Mouse (Mus musculus) kidney, embryonic 16.5 days (tissue): ENCODE measurements around the gene Ltb. TPM values are rescaled to one million over a fixed set of nuclear protein-coding genes. Genes with fewer than 3 reads are reported as not detected.

Source experiments
- ATAC-seq: fragments of 200-750 bp; cut with Nextera tagmentation; 2 replicates; pipeline ENCODE4 v1.8.0; 2017; ENCODE audit warnings: moderate TSS enrichment; ENCODE audit not compliant: low FRiP score, low TSS enrichment
- H3K27ac ChIP-seq: fragments of 300-500 bp; sonication (generic); 2 replicates; pipeline ENCODE4 v1.5.1; 2014; ENCODE audit warnings: low read length
- H3K27me3 ChIP-seq: fragments of 300-500 bp; sonication (generic); 2 replicates; pipeline ENCODE4 v1.6.1; 2014; ENCODE audit warnings: low read length, control low read depth, mixed read lengths; ENCODE audit not compliant: insufficient read depth
- H3K36me3 ChIP-seq: fragments of 300-500 bp; sonication (generic); 2 replicates; pipeline ENCODE4 v1.6.1; 2014; ENCODE audit warnings: low read length, control low read depth, mixed read lengths; ENCODE audit not compliant: insufficient read depth
- H3K4me1 ChIP-seq: fragments of 300-500 bp; sonication (generic); 2 replicates; pipeline ENCODE4 v1.6.1; 2014; ENCODE audit warnings: low read length, control low read depth, mixed read lengths; ENCODE audit not compliant: insufficient read depth
- H3K4me2 ChIP-seq: fragments of 300-500 bp; sonication (generic); replicated peaks from 2 replicates; pipeline ENCODE4 v1.6.1; 2014; ENCODE audit warnings: low read depth, low read length
- H3K4me3 ChIP-seq: fragments of 300-500 bp; sonication (generic); 2 replicates; pipeline ENCODE4 v1.5.1; 2014; ENCODE audit warnings: mild to moderate bottlenecking, low read length
- H3K9ac ChIP-seq: fragments of 300-500 bp; sonication (generic); replicated peaks from 2 replicates; pipeline ENCODE4 v1.6.1; 2014; ENCODE audit warnings: low read length
- H3K9me3 ChIP-seq: fragments of 300-500 bp; sonication (generic); 2 replicates; pipeline ENCODE4 v1.6.1; 2016; ENCODE audit warnings: low read length, control low read depth
- WGBS: fragments of 180-500 bp; shearing (Covaris S2); extraction: QIAGEN DNeasy Blood & Tissue Kit; methylation state at CpG from one replicate; pipeline ENCODE4 v1.1.7; 2014; 5-methylcytosine and 5-hydroxymethylcytosine counted together
- polyA plus RNA-seq: library from polyadenylated mRNA; unstranded; fragments of >200 nt; fragmentation: Nextera tagmentation; extraction: Ambion mirVana; gene quantifications from 2 replicates; pipeline ENCODE4 v1.2.1, GENCODE M21; 2015

Ltb gene
- polyA plus RNA-seq, 1 experiment from 2014 or later, result 1.2 TPM

- Histone ChIP-seq H3K27me3 (no peaks in the 10 kb centered on the region), H3K4me3 (peak overlapping the region; percentile 99), H3K27ac (peak overlapping the region; percentile 100), H3K4me2 (peak overlapping the region; percentile 98), H3K9me3 (no peaks in the 10 kb centered on the region), H3K9ac (peak overlapping the region; percentile 99), H3K4me1 (peaks cover 30% of the 10 kb centered on the region), H3K36me3 (peaks cover 33% of the 10 kb centered on the region)
- 0% methylated on average over 28 of the region's 28 CpGs for WGBS
- no peak for ATAC-seq
Measured at GRCm38 (mm10) chr17:35164218-35164567, 30.0 kb upstream of the Ltb start.

- Histone ChIP-seq H3K27me3 (no peaks in the 10 kb centered on the region), H3K9ac (peak within 1 kb of the TSS; percentile 99), H3K9me3 (no peaks in the 10 kb centered on the region), H3K4me1 (peaks cover 30% of the 10 kb centered on the region), H3K27ac (peak within 1 kb of the TSS; percentile 100), H3K4me2 (peak within 1 kb of the TSS; percentile 98), H3K4me3 (peak within 1 kb of the TSS; percentile 99), H3K36me3 (peaks cover 27% of the 10 kb centered on the region)
- ATAC-seq, result peak; percentile 96
- WGBS, result under 1% methylated on average over 70 of the region's 89 CpGs
Measured at GRCm38 (mm10) chr17:35164568-35165450, 29.4 kb upstream of the Ltb start, which contains the start of gene Prrc2a. TSS of gene Prrc2a (minus strand) at chr17:35164897.

DNA sequence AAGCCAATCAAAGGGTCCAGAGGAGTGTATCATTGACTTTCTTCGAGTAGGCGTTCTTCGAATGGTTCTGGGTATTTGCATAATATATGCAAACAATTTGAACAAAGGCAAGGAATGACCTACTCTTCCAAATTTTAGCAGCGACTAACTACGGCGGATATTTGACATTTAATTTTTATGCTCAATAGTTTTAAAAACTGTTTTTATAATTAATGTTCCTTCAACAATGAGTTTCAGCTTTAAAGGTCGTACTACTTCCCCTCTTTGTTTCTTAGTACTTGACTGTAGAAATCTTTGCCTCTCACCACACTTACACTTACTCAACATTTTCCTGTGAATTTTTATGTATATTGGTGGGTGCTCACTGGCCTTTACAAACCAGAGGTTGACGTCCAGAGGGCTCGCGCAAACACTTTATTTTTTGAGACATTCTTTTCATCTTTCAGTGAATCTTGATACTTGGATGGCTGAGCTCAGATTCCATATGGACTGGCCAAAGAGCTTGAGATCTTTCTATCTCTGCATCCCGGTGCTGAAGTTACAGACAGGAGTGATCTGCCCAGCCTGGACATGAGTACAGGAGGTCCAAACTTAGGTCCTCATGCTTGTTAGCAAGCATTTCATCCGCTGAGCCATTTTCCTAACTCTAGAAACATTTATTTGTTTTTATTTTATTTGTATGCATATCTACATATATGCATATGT lies 28.6 kb upstream of the Ltb start:
- Histone ChIP-seq H3K4me3 (peak overlapping the region; percentile 99), H3K9ac (peak overlapping the region; percentile 79), H3K36me3 (peaks cover 19% of the 10 kb centered on the region), H3K27me3 (no peaks in the 10 kb centered on the region), H3K4me2 (peak overlapping the region; percentile 57), H3K4me1 (peaks cover 30% of the 10 kb centered on the region), H3K9me3 (no peaks in the 10 kb centered on the region), H3K27ac (peak overlapping the region; percentile 100)
- ATAC-seq, result no peak
- 18% methylated on average over 12 of the region's 12 CpGs for WGBS

DNA sequence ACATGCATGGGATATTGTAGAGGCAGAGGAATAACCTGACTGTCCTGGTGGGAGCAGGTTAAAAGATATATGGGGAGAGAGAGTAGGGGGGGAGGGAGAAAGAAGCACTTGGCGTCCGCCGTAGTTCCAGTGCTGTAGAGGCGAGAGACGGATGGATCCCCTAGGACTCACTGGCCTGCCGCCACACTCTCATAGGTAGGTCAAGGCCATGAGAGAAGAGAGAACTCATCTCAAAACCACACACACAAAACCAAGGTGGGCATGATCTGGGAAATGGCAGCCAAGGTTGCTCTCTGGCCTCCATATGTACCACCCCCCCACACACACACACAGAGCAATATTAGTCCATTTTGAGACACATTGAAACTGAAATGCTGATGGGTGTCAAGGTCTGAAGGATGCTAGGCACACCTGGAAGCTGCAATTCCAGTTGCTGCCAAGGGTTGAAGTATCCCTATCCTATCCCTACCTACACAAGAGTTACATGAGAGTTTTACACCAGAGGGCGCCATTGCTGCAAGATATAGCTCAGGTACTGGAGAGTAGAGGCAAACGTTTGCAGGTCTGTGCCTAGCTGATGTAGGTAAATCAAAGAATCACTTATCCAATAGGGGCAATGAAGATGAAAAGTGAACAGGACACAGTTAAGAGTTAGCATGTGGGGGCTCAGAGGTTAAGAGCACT lies 27.7 kb upstream of the Ltb start:
- peaks cover 10% of the 10 kb centered on the region for H3K36me3 ChIP-seq
- WGBS, result 72% methylated on average over 8 of the region's 8 CpGs
- no peak for ATAC-seq
- peak overlapping the region; percentile 57 for H3K4me2 ChIP-seq
- H3K9me3 ChIP-seq, result no peaks in the 10 kb centered on the region
- H3K4me1 ChIP-seq, result peaks cover 30% of the 10 kb centered on the region
- no peak overlapping the region for H3K27ac ChIP-seq
- peak overlapping the region; percentile 65 for H3K9ac ChIP-seq
- no peak overlapping the region for H3K4me3 ChIP-seq
- H3K27me3 ChIP-seq, result no peaks in the 10 kb centered on the region

DNA sequence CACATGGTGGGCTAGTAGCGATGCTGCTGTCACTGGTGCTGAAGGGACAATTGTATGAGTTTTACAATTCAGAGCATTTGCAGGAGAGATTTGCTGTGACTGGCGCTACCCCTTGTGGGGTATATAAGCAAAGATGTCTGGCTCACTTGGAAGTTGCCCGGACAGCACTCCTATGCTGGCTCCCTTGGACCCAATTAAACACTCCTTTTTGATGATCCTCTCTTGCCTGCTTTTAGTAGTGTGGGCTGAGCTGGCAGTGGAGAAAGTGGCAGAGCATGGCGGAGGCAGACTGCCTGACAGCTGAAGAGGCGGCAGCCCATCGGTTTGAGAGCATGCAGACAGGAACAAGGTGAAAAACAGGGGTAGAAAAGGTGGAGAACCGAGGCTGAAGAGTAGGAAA lies 26.4 kb upstream of the Ltb start:
- Histone ChIP-seq H3K9me3 (no peaks in the 10 kb centered on the region), H3K4me3 (no peak overlapping the region), H3K4me1 (peaks cover 17% of the 10 kb centered on the region), H3K9ac (no peak overlapping the region), H3K27ac (no peak overlapping the region), H3K27me3 (no peaks in the 10 kb centered on the region), H3K36me3 (no peaks in the 10 kb centered on the region), H3K4me2 (no peak overlapping the region)
- WGBS, result 89% methylated on average over 7 of the region's 7 CpGs
- no peak for ATAC-seq

- Histone ChIP-seq H3K4me3 (no peak overlapping the region), H3K4me2 (no peak overlapping the region), H3K27ac (no peak overlapping the region), H3K9ac (0 out of 2 replicates have a peak overlapping the region, but pooled peaks have one; percentile 20), H3K4me1 (peaks cover 9% of the 10 kb centered on the region), H3K9me3 (no peaks in the 10 kb centered on the region), H3K36me3 (no peaks in the 10 kb centered on the region), H3K27me3 (no peaks in the 10 kb centered on the region)
- ATAC-seq, result no peak
- WGBS, result 12% methylated on average over 4 of the region's 4 CpGs
Measured at GRCm38 (mm10) chr17:35168541-35169207, 25.6 kb upstream of the Ltb start.

GRCm38 (mm10) chr17:35172445-35173234 lies 21.6 kb upstream of the Ltb start:
- H3K4me3 ChIP-seq, result no peak overlapping the region
- no peaks in the 10 kb centered on the region for H3K9me3 ChIP-seq
- no peaks in the 10 kb centered on the region for H3K4me1 ChIP-seq
- ATAC-seq, result no peak
- 68% methylated on average over 11 of the region's 11 CpGs for WGBS
- no peaks in the 10 kb centered on the region for H3K36me3 ChIP-seq
- H3K27ac ChIP-seq, result peak overlapping the region; percentile 69; the same call in 1 of the 2 replicates
- no peak overlapping the region for H3K9ac ChIP-seq
- no peak overlapping the region for H3K4me2 ChIP-seq
- no peaks in the 10 kb centered on the region for H3K27me3 ChIP-seq

- WGBS, result 77% methylated on average over 3 of the region's 3 CpGs
- Histone ChIP-seq H3K27ac (peak overlapping the region; percentile 69), H3K4me3 (no peak overlapping the region), H3K27me3 (no peaks in the 10 kb centered on the region), H3K4me2 (no peak overlapping the region), H3K9ac (no peak overlapping the region), H3K36me3 (no peaks in the 10 kb centered on the region), H3K4me1 (no peaks in the 10 kb centered on the region), H3K9me3 (no peaks in the 10 kb centered on the region)
- no peak for ATAC-seq
Measured at GRCm38 (mm10) chr17:35173329-35173728, 20.9 kb upstream of the Ltb start.
